Mouse (Mus musculus) forebrain, embryonic 15.5 days (tissue): ENCODE data around the gene Gstm1. TPM values are rescaled to one million over a fixed set of nuclear protein-coding genes. Genes with fewer than 3 reads are reported as not detected.

Source experiments
- ATAC-seq: fragments of 200-750 bp; cut with Nextera tagmentation; replicated peaks from 2 replicates; pipeline ENCODE4 v1.8.0; 2017; ENCODE audit warnings: mild to moderate bottlenecking, moderate TSS enrichment, moderate library complexity
- H3K27ac ChIP-seq: fragments of 300-500 bp; sonication (generic); replicated peaks from 2 replicates; pipeline ENCODE4 v1.5.1; 2015; ENCODE audit warnings: mild to moderate bottlenecking, inconsistent platforms
- H3K27me3 ChIP-seq: fragments of 300-500 bp; sonication (generic); 2 replicates; pipeline ENCODE4 v1.6.1; 2015; ENCODE audit warnings: inconsistent platforms
- H3K36me3 ChIP-seq: fragments of 300-500 bp; sonication (generic); 2 replicates; pipeline ENCODE4 v1.6.1; 2015; ENCODE audit warnings: mild to moderate bottlenecking, inconsistent platforms
- H3K4me1 ChIP-seq: fragments of 300-500 bp; sonication (generic); 2 replicates; pipeline ENCODE4 v1.6.1; 2015; ENCODE audit warnings: inconsistent platforms
- H3K4me2 ChIP-seq: fragments of 300-500 bp; sonication (generic); replicated peaks from 2 replicates; pipeline ENCODE4 v1.6.1; 2015; ENCODE audit warnings: mild to moderate bottlenecking, inconsistent platforms
- H3K4me3 ChIP-seq: fragments of 300-500 bp; sonication (generic); 2 replicates; pipeline ENCODE4 v1.5.1; 2015; ENCODE audit warnings: mild to moderate bottlenecking, inconsistent platforms
- H3K9ac ChIP-seq: fragments of 300-500 bp; sonication (generic); replicated peaks from 2 replicates; pipeline ENCODE4 v1.6.1; 2015; ENCODE audit warnings: mild to moderate bottlenecking, inconsistent platforms
- H3K9me3 ChIP-seq: fragments of 300-500 bp; sonication (generic); 2 replicates; pipeline ENCODE4 v1.6.1; 2016; ENCODE audit warnings: inconsistent platforms
- WGBS: fragments of 180-500 bp; shearing (Covaris S2); methylation state at CpG from one replicate; pipeline ENCODE4 v1.1.7; 2015; ENCODE audit warnings: mixed read lengths; 5-methylcytosine and 5-hydroxymethylcytosine counted together
- polyA plus RNA-seq: library from polyadenylated mRNA; unstranded; fragments of >200 nt; fragmentation: Nextera tagmentation; extraction: Ambion mirVana; gene quantifications from 2 replicates; pipeline ENCODE4 v1.2.1, GENCODE M21; 2015

The Gstm1 gene
- polyA plus RNA-seq = 44.0 and 60.7 TPM in 2 replicates

- H3K36me3 ChIP-seq = no peaks in the 10 kb centered on the region
- ATAC-seq = peak; percentile 95
- 0% methylated on average over 31 of the region's 31 CpGs for WGBS
- H3K9me3 ChIP-seq = no peaks in the 10 kb centered on the region
- H3K4me2 ChIP-seq = peak within 1 kb of the TSS; percentile 85
- H3K27me3 ChIP-seq = no peaks in the 10 kb centered on the region
- peak within 1 kb of the TSS; percentile 81 for H3K27ac ChIP-seq
- peak within 1 kb of the TSS; percentile 44 for H3K4me3 ChIP-seq
- H3K9ac ChIP-seq = peak within 1 kb of the TSS; percentile 44
- H3K4me1 ChIP-seq = peaks cover 16% of the 10 kb centered on the region
Observed at GRCm38 (mm10) chr3:108017473-108018189, at the start of gene Gstm1. Gene Gstm1, minus strand, starts transcription at chr3:108017973.

- no peaks in the 10 kb centered on the region for H3K4me1 ChIP-seq
- H3K4me2 ChIP-seq = no peak overlapping the region
- no peak for ATAC-seq
- 65% methylated on average over 6 of the region's 6 CpGs for WGBS
- no peaks in the 10 kb centered on the region for H3K9me3 ChIP-seq
- no peaks in the 10 kb centered on the region for H3K27me3 ChIP-seq
- no peaks in the 10 kb centered on the region for H3K36me3 ChIP-seq
- no peak overlapping the region for H3K27ac ChIP-seq
- H3K4me3 ChIP-seq = no peak overlapping the region
- no peak overlapping the region for H3K9ac ChIP-seq
Observed at GRCm38 (mm10) chr3:108067370-108067934, 49.7 kb upstream of the Gstm1 start.

GRCm38 (mm10) chr3:108065551-108065950 is 47.8 kb upstream of the Gstm1 start:
- 84% methylated on average over 9 of the region's 9 CpGs for WGBS
- no peaks in the 10 kb centered on the region for H3K36me3 ChIP-seq
- no peak overlapping the region for H3K27ac ChIP-seq
- H3K9ac ChIP-seq = no peak overlapping the region
- H3K4me3 ChIP-seq = no peak overlapping the region
- H3K9me3 ChIP-seq = no peaks in the 10 kb centered on the region
- H3K4me1 ChIP-seq = no peaks in the 10 kb centered on the region
- ATAC-seq = no peak
- no peaks in the 10 kb centered on the region for H3K27me3 ChIP-seq
- no peak overlapping the region for H3K4me2 ChIP-seq

GRCm38 (mm10) chr3:108064672-108065071 is 46.9 kb upstream of the Gstm1 start:
- Histone ChIP-seq H3K27ac (no peak overlapping the region), H3K9ac (no peak overlapping the region), H3K9me3 (no peaks in the 10 kb centered on the region), H3K4me3 (no peak overlapping the region), H3K36me3 (no peaks in the 10 kb centered on the region), H3K4me1 (no peaks in the 10 kb centered on the region), H3K4me2 (no peak overlapping the region), H3K27me3 (no peaks in the 10 kb centered on the region)
- WGBS = 78% methylated on average over 4 of the region's 4 CpGs
- ATAC-seq = no peak

GRCm38 (mm10) chr3:108062648-108063047 is 44.9 kb upstream of the Gstm1 start:
- Histone ChIP-seq H3K4me1 (no peaks in the 10 kb centered on the region), H3K27ac (no peak overlapping the region), H3K9ac (no peak overlapping the region), H3K27me3 (no peaks in the 10 kb centered on the region), H3K4me3 (no peak overlapping the region), H3K36me3 (no peaks in the 10 kb centered on the region), H3K4me2 (no peak overlapping the region), H3K9me3 (no peaks in the 10 kb centered on the region)
- WGBS = 83% methylated on average over 8 of the region's 8 CpGs
- no peak for ATAC-seq

- no peak overlapping the region for H3K27ac ChIP-seq
- no peaks in the 10 kb centered on the region for H3K36me3 ChIP-seq
- H3K4me1 ChIP-seq = no peaks in the 10 kb centered on the region
- 23% methylated on average over 7 of the region's 7 CpGs for WGBS
- H3K4me2 ChIP-seq = no peak overlapping the region
- no peak overlapping the region for H3K9ac ChIP-seq
- H3K4me3 ChIP-seq = no peak overlapping the region
- H3K9me3 ChIP-seq = no peaks in the 10 kb centered on the region
- no peaks in the 10 kb centered on the region for H3K27me3 ChIP-seq
- 0 out of 2 replicates have a peak, but pooled peaks have one; percentile 16 for ATAC-seq
Observed at GRCm38 (mm10) chr3:108061420-108061819, 43.6 kb upstream of the Gstm1 start.

GRCm38 (mm10) chr3:108050493-108050892 is 32.7 kb upstream of the Gstm1 start:
- no peak overlapping the region for H3K4me3 ChIP-seq
- H3K36me3 ChIP-seq = no peaks in the 10 kb centered on the region
- no peaks in the 10 kb centered on the region for H3K9me3 ChIP-seq
- 91% methylated on average over 5 of the region's 5 CpGs for WGBS
- no peak for ATAC-seq
- H3K27me3 ChIP-seq = no peaks in the 10 kb centered on the region
- no peak overlapping the region for H3K4me2 ChIP-seq
- no peaks in the 10 kb centered on the region for H3K4me1 ChIP-seq
- H3K27ac ChIP-seq = no peak overlapping the region
- no peak overlapping the region for H3K9ac ChIP-seq

- 68% methylated on average over 3 of the region's 3 CpGs for WGBS
- H3K9ac ChIP-seq = no peak overlapping the region
- no peaks in the 10 kb centered on the region for H3K9me3 ChIP-seq
- no peak overlapping the region for H3K4me2 ChIP-seq
- H3K27ac ChIP-seq = no peak overlapping the region
- peaks cover 10% of the 10 kb centered on the region for H3K4me1 ChIP-seq
- no peaks in the 10 kb centered on the region for H3K27me3 ChIP-seq
- H3K36me3 ChIP-seq = no peaks in the 10 kb centered on the region
- no peak overlapping the region for H3K4me3 ChIP-seq
- ATAC-seq = no peak
Observed at GRCm38 (mm10) chr3:108048306-108048705, 30.5 kb upstream of the Gstm1 start.

GRCm38 (mm10) chr3:108046944-108047655 is 29.3 kb upstream of the Gstm1 start:
- H3K4me3 ChIP-seq = no peak overlapping the region
- H3K27me3 ChIP-seq = no peaks in the 10 kb centered on the region
- no peak overlapping the region for H3K9ac ChIP-seq
- no peak overlapping the region for H3K27ac ChIP-seq
- H3K9me3 ChIP-seq = no peaks in the 10 kb centered on the region
- WGBS = 90% methylated on average over 2 of the region's 2 CpGs
- no peaks in the 10 kb centered on the region for H3K36me3 ChIP-seq
- H3K4me2 ChIP-seq = no peak overlapping the region
- ATAC-seq = no peak
- H3K4me1 ChIP-seq = peaks cover 10% of the 10 kb centered on the region

- Histone ChIP-seq H3K36me3 (no peaks in the 10 kb centered on the region), H3K27me3 (no peaks in the 10 kb centered on the region), H3K4me3 (peak within 1 kb of the TSS; percentile 54), H3K27ac (no peak within 1 kb of the TSS; the same call in 1 of the 2 replicates), H3K9me3 (no peaks in the 10 kb centered on the region), H3K4me2 (peak within 1 kb of the TSS; percentile 82), H3K9ac (peak within 1 kb of the TSS; percentile 59), H3K4me1 (peaks cover 10% of the 10 kb centered on the region)
- 7% methylated on average over 29 of the region's 29 CpGs for WGBS
- ATAC-seq = peak; percentile 93
Observed at GRCm38 (mm10) chr3:108044394-108045140, 26.8 kb upstream of the Gstm1 start, which contains the start of gene Gstm4. Gene Gstm4, minus strand, starts transcription at chr3:108044894.

- Histone ChIP-seq H3K4me3 (no peak overlapping the region), H3K9me3 (no peaks in the 10 kb centered on the region), H3K36me3 (no peaks in the 10 kb centered on the region), H3K4me1 (no peaks in the 10 kb centered on the region), H3K4me2 (no peak overlapping the region), H3K9ac (no peak overlapping the region), H3K27me3 (no peaks in the 10 kb centered on the region), H3K27ac (no peak overlapping the region)
- ATAC-seq = no peak
- 68% methylated on average over 5 of the region's 5 CpGs for WGBS
Observed at GRCm38 (mm10) chr3:108033156-108033555, 15.4 kb upstream of the Gstm1 start.

GRCm38 (mm10) chr3:108032113-108032512 is 14.3 kb upstream of the Gstm1 start:
- no peaks in the 10 kb centered on the region for H3K9me3 ChIP-seq
- no peak overlapping the region for H3K27ac ChIP-seq
- no peak for ATAC-seq
- no peak overlapping the region for H3K4me2 ChIP-seq
- no peaks in the 10 kb centered on the region for H3K4me1 ChIP-seq
- no peaks in the 10 kb centered on the region for H3K36me3 ChIP-seq
- H3K27me3 ChIP-seq = no peaks in the 10 kb centered on the region
- H3K9ac ChIP-seq = no peak overlapping the region
- no peak overlapping the region for H3K4me3 ChIP-seq
